Mouse (Mus musculus): ENCODE results near the gene Kirrel3.

- TF ChIP-seq CTCF (IDR thresholded peaks at IDR 0.05; ENCODE audit: low read depth, low read length) (no peak), GATA2 (IDR thresholded peaks at IDR 0.05; ENCODE audit: borderline replicate concordance, low read depth, low read length) (no peak), TAL1 (conservative IDR thresholded peaks at IDR 0.05; ENCODE audit: low read depth, low read length) (no peak)
These were observed 158.7 kb downstream of the Kirrel3 start for GRCm38 (mm10) chr9:34644392-34644791.
